Mouse (Mus musculus): ENCODE measurements around the gene Rubcn.

DNA sequence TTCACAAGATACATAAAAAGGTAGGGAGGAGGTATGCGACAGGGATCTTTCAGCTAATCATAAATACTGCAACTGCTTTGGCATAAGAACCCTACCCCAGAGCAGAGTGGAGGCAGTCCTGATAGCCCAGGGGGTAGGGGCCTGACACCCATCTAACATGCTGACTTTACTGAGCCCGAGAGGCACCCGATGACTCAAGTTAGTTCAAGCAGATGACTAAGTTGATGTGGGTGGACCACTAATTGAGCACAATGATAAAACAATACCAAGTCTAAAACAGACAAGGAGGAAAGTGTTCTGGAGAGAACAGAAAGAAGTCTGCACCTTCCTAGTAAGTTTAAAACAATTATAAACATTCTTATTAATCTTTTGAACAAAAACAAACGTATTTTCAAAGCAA, 46.1 kb downstream of the Rubcn start:
- TF ChIP-seq CTCF (IDR thresholded peaks at IDR 0.05; ENCODE audit: insufficient read depth, low read length) (no peak), POLR2A (IDR thresholded peaks at IDR 0.05; ENCODE audit: borderline replicate concordance, extremely low read depth, low read depth, low read length) (no peak)
